Mouse (Mus musculus): ENCODE results near the gene Cyp4f37.
"Not testable (repeated sequence)": the region's sequence is repeated elsewhere in the genome, so short reads cannot be mapped to it uniquely, and the experiment has no call there.

Gene Cyp4f37

GRCm38 (mm10) chr17:32621018-32621417, at the start of gene Cyp4f37:
TSS of gene Cyp4f37 (plus strand) at chr17:32621309.
- not testable (repeated sequence) for DNase-seq (ENCODE audit: low spot score in 2 of 2)

GRCm38 (mm10) chr17:32573286-32573685, 47.8 kb upstream of the Cyp4f37 start:
- DNase-seq (ENCODE audit: low spot score in 2 of 2) = peak; percentile 8 to 13

DNA sequence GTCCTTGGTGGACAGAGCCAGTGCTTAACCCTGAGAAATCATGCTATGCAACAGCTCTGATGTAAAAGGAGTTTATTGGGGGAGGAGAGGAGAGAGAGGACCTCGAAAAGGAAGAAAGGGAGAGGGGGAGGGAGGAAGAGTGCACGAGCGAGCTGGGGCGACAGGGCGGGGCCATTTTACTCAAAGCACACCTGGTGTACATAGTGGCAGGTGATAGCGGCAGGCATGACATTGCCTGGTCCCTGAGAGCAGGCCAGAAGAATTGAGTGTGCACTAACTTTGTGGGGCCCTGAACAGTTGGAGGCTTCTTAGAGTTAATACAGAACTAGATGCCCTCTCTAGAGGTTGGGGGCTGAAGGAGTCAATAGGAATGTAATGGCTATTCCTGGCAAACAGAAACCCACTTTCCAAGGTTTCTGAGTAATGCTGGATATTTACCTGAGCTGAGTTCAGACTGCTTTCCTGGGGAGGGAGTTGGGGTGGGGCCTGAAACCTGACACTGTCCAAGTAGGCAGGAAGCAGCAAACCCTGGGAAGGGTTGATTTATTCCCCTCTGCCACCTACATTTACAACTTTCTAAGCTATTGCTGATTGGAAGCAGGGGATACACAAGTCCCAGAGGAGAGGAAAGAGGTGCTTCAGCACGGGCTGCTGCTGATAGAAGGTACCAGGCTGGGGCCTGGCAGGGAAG, 43.5 kb upstream of the Cyp4f37 start:
- no peak for DNase-seq (ENCODE audit: low spot score in 2 of 2)

DNA sequence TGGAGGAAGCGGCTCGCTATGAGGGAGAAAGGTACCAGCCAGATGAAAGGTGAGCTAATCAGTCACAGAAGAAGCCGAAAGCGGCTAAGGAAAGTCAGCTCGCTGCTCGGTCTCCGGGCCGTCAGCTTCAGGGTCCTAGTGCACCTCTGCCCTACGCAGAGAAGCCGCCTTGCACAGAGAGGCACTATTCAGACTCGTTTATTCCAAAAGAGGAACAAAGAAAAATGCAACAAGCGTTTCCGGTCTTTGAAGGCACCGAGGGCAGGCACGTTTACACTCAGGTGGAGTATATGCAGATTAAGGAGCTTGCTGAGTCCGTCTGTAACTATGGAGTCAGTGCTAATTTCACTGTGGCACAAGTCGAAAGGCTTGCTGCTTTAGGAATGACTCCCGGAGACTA, 24.6 kb upstream of the Cyp4f37 start:
- no peak for DNase-seq (ENCODE audit: low spot score in 2 of 2)

DNA sequence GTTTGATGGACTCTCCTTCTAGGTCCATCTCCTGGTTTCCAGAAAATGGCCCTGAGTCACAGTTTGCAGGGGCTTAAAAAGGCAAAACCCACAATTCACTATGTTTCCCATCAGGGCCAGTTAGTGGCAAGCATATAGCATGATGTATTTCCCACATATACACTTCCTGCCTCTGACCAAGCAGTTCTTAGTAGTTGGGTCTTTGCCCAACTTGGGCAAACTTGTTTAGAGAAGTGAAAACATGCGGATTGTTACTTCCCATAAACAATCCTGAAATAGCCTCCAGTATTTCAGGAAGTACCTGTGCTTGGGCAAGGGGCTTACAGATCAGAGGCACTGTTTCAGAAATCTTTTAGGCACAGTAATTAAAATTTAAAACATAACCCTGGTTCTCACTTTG, 13.1 kb upstream of the Cyp4f37 start:
- no peak for DNase-seq (ENCODE audit: low spot score in 2 of 2)

- not testable (repeated sequence) for DNase-seq (ENCODE audit: low spot score in 2 of 2)
Observed at GRCm38 (mm10) chr17:32610231-32610630, 10.9 kb upstream of the Cyp4f37 start.

GRCm38 (mm10) chr17:32610896-32611295, 10.2 kb upstream of the Cyp4f37 start:
- DNase-seq (ENCODE audit: low spot score in 2 of 2) = no peak

DNA sequence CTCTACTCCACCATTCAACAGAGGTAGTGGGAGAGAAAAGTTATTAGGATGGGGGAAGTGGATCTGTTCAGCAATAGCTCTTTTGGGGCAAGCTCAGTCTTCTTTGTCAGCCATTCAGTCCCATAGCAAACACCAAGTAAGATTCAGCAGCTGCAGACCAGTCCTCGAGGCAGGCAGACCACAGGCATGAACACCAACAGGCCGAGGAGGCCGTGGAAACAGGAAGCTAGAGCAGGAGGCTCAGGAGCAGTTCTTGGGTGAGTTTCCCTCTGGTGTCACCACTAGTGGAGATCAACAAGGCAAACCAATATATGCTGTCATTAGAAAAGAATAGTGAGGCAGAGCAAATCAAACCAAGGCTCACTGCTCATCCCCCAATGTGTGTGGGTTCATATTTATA, 8.7 kb upstream of the Cyp4f37 start:
- no peak for DNase-seq (ENCODE audit: low spot score in 2 of 2)

DNA sequence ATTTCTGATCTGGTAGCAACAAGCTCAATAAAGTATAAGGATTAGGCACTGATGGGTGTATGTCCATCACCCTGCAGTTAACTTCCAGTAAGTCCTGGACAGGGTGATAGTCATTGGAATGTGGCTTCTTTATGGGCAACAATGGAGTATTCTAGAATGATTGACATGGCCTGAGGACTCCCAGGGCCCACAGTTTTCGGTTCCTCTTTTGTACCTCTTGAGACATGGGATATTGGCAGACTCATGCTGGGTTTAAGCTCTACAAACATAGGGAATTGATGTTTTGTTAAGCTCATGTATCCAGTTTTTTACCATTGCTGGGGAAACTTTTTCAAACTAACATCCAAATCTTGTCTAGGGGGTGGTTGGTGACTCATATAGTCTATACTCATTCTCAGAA, 3.9 kb upstream of the Cyp4f37 start:
- DNase-seq (ENCODE audit: low spot score in 2 of 2) = no peak

DNA sequence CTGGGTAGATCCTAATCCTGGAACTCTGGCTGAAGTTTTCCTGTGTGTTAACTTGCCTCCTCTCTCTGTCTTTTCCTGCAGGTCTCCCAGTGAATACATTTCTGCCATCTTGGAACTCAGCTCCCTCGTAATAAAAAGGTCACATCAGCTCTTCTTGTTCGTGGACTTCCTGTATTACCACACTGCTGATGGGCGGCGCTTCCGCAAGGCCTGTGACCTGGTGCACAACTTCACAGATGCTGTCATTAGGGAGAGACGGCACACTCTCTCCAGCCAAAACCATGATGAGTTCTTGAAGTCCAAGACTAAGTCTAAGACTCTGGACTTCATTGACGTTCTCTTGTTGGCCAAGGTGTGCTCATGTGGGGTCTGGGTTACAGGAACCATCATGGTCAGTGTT, 8.6 kb downstream of the Cyp4f37 start:
- DNase-seq (ENCODE audit: low spot score in 2 of 2) = not testable (repeated sequence)

- no peak for DNase-seq (ENCODE audit: low spot score in 2 of 2)
Observed at GRCm38 (mm10) chr17:32631936-32632335, 10.8 kb downstream of the Cyp4f37 start.

GRCm38 (mm10) chr17:32634242-32634971, 13.3 kb downstream of the Cyp4f37 start:
- not testable (repeated sequence) for DNase-seq (ENCODE audit: low spot score in 2 of 2)

DNA sequence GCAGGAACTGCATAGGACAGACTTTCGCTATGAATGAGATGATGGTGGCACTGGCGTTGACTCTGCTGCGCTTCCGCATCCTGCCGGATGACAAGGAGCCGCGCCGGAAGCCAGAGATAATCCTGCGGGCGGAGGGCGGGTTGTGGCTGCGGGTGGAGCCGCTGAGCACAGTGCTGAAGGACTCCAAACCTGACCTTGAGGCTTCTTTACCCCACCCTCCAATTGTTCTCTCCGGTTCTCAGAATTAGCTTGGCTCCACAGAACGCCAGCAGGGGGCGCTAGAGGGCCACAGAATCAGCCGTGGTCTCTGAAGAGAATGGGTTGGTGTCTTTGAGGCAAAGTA, 13.8 kb downstream of the Cyp4f37 start:
- peak; percentile 73 to 88 for DNase-seq (ENCODE audit: low spot score in 2 of 2)

DNA sequence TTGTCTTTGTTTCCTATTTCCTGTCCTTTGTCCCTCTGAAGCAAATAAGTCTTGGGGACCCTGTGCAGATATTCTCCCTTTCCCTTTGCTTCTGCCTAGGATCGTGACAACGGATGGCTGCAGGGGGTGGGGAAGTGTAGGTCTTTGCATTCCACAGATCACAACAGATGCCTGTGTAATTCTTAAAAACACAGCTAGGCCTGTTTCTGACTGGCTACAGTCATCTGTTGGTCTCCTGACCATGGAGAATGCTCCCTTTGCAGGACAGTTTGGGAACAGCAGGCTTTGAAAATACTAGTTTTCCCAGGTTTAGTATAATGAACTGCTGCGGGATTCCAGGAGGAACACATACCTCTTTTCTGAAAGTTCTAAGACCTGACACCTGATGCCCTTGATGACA, 15.2 kb downstream of the Cyp4f37 start:
- DNase-seq (ENCODE audit: low spot score in 2 of 2) = no peak

DNA sequence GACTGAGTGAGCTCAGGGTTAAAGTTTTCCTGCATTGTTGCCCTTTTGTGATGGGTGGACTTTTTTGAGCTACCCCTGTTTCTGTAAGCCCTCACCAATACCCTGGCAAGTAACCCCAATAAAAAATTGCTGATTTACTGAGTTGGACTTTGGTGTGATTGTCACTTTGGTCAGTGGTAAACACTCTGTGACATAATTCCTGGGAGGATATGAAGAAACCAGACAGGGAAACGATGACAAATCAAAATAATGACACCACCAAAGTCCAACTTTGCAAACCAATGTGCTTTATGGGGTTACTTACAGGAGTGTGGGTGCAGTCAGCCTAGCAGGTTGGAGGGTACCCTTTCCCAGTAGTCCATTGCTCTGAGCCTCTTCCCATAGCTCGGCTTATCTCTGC, 16.0 kb downstream of the Cyp4f37 start:
- DNase-seq (ENCODE audit: low spot score in 2 of 2) = no peak

- DNase-seq (ENCODE audit: low spot score in 2 of 2) = no peak
Observed at GRCm38 (mm10) chr17:32646631-32647030, 25.5 kb downstream of the Cyp4f37 start.

GRCm38 (mm10) chr17:32653860-32654259, 32.8 kb downstream of the Cyp4f37 start:
- no peak for DNase-seq (ENCODE audit: low spot score in 2 of 2)

DNA sequence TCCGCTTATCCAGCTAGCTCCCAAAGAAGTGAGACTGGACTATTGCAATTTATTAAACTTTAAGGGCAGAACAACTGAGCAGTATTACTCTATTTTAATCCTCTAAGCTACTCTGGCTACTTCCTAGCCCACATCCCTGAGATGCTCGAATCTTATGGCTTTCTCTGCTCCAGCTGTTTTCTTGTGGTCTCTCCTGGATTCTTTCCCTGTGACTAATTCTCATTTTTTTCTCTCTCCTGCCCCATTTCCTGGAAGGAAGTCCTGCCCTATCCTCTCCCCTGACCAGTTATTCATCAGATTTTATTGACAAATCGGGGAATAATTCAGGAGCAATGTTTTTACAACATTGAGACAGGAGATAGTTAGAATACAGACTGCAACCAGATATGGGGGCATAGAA, 35.9 kb downstream of the Cyp4f37 start:
- no peak for DNase-seq (ENCODE audit: low spot score in 2 of 2)

- DNase-seq (ENCODE audit: low spot score in 2 of 2) = no peak
Observed at GRCm38 (mm10) chr17:32658246-32658645, 37.1 kb downstream of the Cyp4f37 start.

- no peak for DNase-seq (ENCODE audit: low spot score in 2 of 2)
Observed at GRCm38 (mm10) chr17:32658712-32659111, 37.6 kb downstream of the Cyp4f37 start, which contains the start of gene Cyp4f40. TSS of gene Cyp4f40 (plus strand) at chr17:32658900.

- DNase-seq (ENCODE audit: low spot score in 2 of 2) = no peak
Observed at GRCm38 (mm10) chr17:32673976-32674375, 52.9 kb downstream of the Cyp4f37 start.

DNA sequence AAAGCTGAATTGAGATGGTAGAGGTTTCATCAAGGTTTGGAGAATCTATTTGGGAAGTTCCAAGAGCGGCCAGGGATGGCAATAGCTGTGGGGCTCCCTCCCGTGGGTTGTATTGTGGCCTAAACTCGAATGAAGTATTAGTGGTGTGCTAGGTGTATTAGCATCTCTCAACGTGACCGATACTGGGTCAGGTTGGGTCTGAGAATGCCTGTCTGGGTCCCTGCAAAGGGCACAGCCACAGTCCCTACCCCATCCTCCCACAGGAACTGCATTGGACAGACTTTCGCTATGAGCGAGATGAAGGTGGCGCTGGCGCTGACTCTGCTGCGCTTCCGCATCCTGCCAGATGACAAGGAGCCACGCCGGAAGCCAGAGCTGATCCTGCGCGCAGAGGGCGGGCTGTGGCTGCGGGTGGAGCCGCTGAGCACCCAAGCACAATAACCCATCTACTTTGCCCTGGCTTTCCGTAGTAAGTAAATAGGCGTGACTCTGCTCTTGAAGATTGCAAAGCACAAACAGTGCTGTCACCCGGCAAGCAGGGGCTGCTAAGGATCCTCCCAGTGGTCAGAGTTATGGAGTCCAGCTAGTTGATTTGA, 55.0 kb downstream of the Cyp4f37 start:
- DNase-seq (ENCODE audit: low spot score in 2 of 2) = peak; percentile 17 to 20

GRCm38 (mm10) chr17:32680404-32680803, 59.3 kb downstream of the Cyp4f37 start:
- DNase-seq (ENCODE audit: low spot score in 2 of 2) = peak; percentile 23 to 64

Data from thymus, postnatal 10 days (tissue).